Mouse (Mus musculus) kidney, adult 10 weeks (tissue): ENCODE results near the gene Cyp17a1. TPM values are rescaled to one million over a fixed set of nuclear protein-coding genes. Genes with fewer than 3 reads are reported as not detected.

Experiments used
- polyA plus RNA-seq: library from polyadenylated mRNA; stranded (reverse); fragments of 350-450 nt; fragmentation: Illumina TruSeq; extraction: RNeasy Lipid Tissue Mini Kit (QIAGEN cat#74804); gene quantifications from one replicate; pipeline ENCODE4 v1.2.3, GENCODE M21; 2014; ENCODE audit warnings: low read depth, low replicate concordance

The Cyp17a1 gene
- polyA plus RNA-seq = not detected

GRCm38 (mm10) chr19:46672766-46673418 lies at the start of gene Cyp17a1:
TSS of gene Cyp17a1 (minus strand) at chr19:46673172.

GRCm38 (mm10) chr19:46707296-46708151 lies 34.6 kb upstream of the Cyp17a1 start, which contains the start of gene As3mt:
TSS of gene As3mt (plus strand) at chr19:46707458.

GRCm38 (mm10) chr19:46689460-46690372 lies 16.7 kb upstream of the Cyp17a1 start, which contains the start of gene Borcs7:
TSS of gene Borcs7 (plus strand) at chr19:46689906.

Other genes starting within 250 kb of the Cyp17a1 start
- 6.5 TPM for gene Trim8, start 171.5 kb downstream of the Cyp17a1 start, polyA plus RNA-seq
- gene Arl3, start 100.0 kb downstream of the Cyp17a1 start, polyA plus RNA-seq = 109 TPM
- 49.5 TPM for gene Sfxn2, start 99.8 kb downstream of the Cyp17a1 start, polyA plus RNA-seq
- gene Wbp1l, start 74.1 kb downstream of the Cyp17a1 start, polyA plus RNA-seq = 10.1 TPM
- gene Borcs7, start 16.7 kb upstream of the Cyp17a1 start, polyA plus RNA-seq = 14.7 TPM
- gene As3mt, start 34.3 kb upstream of the Cyp17a1 start, polyA plus RNA-seq = 45.8 TPM
- gene Cnnm2, start 88.4 kb upstream of the Cyp17a1 start, polyA plus RNA-seq = 9.9 TPM